Mouse (Mus musculus): ENCODE measurements at regions not wholly inside any gene's neighbourhood (a gene's known extent, or its start where the extent isn't known, plus 50 kb on each side); places are given as distances from the start of the nearest gene placed in this dataset.
A peak's percentile ranks its signal among the peaks of the same experiment; 100 is the strongest.

DNA sequence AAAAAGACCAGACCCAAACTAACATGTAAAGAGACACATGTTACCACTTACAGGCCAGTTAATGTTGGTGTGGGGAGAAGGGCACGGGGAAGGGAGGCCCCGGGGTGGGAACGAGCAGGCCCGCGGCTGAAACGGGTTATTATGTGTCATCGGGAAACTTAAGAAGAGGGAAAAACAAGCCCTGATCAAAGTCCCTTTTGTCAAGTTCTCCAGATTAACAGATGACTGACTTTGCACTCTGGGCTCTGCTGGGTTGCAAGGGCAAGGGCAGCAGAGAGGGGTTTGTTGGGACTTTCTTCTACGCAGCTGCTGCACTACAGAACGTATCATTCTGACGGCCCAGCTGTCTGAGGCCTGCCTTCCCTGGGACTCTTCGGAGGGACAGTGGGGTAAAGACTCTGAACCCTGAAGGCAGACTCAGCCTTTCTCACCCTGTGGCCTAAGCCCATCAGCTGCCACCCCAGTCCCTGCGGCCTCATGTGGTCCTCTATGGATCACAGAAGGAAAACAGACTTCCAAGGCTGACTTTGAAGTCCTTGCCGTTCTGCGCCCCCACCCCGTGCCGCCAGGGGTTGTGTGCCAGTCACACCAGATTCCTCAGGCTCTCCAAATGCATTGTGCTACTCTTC is 240.7 kb downstream of the Rplp1 start:
- no peak for DNase-seq (ENCODE audit: low spot score)

DNA sequence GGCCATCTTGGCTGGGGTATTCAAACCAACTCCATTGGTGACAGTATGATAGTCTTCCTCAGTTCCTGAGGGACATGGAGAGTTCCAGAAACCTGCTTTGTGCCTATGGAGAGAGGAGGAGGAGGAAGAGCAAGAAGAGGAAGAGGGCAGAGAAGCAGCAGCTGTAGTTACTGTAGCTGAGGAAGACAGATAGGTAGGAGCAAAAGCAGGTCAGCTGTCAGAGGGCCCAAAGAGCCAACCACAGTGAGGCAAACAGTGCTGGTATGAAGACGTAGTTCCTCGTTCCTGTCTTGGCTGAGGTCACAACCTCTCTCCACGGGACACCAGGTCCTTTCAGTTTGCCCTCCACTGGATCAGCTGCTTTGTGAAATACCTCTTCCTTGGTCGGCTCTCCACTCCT is 243.4 kb downstream of the Rplp1 start:
- DNase-seq (ENCODE audit: low spot score): peak; percentile 34

DNA sequence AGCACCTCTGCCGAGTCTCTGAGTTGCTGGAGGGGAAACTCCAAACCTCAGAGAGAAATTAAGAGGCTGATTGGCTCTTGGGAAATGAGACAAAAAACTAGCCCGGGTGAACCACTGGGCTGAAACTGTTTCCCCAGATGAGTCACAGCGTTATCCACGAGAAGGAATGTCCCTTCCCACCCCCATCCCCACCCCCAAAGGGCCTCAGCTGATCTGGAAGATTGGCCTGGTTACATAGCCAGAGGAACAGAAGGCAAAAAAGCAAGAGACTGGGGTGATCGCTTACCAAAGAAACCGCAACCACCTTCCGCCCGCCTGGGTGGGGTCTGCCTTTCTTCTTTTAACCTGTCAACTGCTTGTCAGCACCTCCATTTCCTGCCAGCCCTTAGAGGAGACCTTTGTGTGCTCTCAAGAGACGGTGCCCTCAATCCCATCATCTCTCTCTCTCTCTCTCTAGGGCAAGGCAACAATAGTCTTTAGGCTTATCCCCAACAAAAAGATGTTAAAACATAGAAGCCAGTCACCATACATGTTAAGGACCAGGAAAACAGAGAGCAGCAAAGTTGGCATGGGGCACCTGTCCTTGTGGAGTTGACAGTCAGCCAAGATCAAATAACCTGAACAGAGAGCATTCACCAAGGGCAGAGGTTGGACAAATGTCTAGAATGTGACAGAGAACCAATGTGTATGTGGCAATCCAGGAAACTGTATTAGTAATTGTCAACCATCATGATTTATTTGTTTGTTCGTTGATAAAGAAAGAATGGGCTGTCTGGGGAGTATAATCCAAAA is 244.4 kb downstream of the Rplp1 start:
- peak; percentile 91 for DNase-seq (ENCODE audit: low spot score)

DNA sequence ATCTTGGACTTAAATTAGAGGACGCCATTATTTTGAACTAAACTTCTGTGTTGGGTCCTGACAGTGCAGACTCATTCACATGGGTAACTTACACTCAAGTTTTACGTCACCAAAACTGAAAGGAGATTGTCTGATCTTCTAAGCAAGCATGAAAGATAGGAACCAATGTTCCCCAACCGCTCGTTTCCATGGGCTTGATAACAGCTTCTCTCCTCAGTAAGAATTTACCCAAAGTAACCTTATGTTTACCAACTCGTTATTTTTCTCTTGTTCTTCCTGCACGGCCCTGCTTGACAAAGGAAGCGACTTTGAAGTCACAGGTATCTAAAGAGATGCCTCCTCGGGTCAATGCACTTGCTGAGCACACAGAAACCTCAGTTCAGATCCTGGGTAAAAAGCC is 245.6 kb downstream of the Rplp1 start:
- peak; percentile 62 for DNase-seq (ENCODE audit: low spot score)

DNA sequence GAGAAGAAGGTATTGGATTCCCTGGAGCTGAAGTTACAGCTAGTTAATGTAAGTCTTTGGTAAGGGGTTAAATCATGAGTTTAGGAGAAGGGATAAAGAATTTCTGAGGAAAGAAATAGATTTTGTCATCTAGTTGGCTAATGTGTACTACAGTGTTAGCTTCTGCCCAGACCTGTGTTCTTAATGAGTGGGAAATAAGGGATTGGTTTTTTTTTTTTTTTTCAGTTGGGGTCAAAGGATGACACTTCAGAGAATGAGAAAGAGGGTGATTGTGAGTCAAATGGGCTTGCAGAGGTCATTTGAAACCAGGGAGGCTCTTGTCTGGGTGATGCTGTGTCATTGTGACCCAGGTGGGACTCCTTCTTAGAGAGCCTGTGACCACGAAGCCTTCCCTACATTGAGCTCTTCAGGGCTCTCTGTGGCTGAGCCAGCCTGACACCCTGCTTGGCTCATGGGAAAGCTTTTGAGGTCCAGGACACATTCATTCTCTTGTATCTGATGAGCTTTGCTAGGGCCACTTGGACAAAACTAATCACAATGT is 246.1 kb downstream of the Rplp1 start:
- no peak for DNase-seq (ENCODE audit: low spot score)

DNA sequence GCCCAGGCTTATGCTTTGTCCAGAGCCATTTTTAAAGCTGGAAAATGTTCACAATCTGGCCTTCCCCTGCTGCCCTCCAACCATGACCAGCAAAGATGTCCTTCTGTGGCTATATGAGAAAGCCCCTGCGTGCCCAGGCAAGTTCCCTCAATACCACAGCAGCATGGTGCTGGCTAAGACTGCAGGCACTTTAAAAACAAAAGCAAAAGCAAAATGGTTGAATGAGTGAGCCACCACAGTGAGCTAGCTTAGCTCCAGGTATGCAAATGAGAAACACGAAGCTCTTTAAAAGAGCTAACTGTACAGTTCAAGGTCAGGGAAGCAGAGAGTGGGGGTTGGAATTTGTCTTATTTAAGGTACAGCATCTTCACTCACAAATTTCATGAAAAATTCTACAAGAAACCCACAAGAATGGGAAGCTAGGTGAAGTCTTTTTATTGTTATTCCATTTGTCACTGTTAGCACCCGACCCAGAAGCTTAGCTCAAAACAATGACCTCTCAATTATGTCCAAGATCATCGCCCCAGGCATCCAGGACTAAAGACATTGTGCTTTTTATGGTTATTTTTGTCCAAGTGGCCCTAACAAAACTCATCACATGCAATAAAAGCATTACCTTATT is 246.8 kb downstream of the Rplp1 start:
- peak; percentile 37 for DNase-seq (ENCODE audit: low spot score)

DNA sequence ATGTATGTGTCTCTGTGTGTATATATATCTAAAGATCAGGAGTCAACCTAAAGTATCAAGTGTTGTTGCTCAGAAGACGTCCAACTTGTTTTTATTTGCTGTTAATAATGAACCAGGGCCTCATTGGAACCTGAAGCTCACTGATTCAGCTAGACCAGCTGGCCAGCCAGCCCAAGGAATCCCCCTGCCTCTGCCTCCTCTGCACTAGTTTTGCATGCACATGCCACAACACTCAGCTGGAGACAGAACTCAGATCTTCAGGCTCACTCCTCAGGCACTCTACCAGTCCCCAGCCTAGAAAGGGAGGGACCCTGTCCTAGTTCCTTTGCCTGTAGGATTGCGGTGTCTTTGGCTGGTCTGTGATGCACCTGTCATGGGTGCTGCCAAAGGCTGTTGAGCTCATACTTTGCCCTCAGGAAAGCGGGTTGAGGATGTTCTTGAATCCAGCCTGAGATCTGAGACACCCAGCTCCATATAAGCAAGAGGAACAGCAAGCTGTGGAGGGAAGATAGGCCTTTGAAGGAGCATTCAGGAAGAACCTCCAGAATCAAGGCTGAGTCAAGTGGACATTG is 247.5 kb downstream of the Rplp1 start:
- DNase-seq (ENCODE audit: low spot score): no peak

DNA sequence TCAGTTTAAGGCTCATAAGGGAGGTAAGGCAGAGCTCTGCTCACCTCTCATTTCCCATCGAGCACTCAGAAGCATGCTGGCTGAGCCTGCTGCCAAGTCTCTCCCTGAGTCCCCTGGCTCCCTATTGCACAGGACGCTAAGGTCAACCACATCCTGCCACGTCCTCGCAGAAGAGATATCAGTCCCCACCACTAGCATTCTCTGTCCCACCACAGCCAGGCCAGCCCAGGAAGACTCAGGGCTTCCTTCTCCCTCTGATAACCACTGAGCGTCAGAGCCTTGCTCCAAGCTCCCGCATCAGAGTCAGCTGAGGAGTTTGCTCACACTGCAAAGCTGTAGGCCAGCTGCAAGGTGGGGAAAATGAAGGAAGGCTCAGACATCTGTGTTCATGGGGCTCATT is 248.2 kb downstream of the Rplp1 start:
- peak; percentile 83 for DNase-seq (ENCODE audit: low spot score)

DNA sequence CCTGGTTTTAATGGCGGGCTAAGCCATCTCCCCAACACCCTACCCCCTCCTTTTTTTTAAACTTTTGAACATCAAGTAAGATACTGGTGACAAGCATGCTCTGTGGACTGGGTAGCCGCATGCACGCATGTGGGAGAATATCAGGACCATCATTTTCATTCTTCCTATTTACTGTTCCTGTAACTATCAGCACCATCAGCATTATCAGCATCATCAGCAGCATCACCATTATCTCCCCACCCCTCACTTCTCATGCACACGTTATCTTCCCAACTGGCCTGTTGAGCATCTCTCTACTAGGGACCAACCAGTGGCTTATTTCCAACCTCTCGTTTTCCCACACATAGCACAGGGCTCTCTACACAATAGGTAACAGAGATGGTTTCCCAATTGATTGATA is 249.1 kb downstream of the Rplp1 start:
- no peak for DNase-seq (ENCODE audit: low spot score)

DNA sequence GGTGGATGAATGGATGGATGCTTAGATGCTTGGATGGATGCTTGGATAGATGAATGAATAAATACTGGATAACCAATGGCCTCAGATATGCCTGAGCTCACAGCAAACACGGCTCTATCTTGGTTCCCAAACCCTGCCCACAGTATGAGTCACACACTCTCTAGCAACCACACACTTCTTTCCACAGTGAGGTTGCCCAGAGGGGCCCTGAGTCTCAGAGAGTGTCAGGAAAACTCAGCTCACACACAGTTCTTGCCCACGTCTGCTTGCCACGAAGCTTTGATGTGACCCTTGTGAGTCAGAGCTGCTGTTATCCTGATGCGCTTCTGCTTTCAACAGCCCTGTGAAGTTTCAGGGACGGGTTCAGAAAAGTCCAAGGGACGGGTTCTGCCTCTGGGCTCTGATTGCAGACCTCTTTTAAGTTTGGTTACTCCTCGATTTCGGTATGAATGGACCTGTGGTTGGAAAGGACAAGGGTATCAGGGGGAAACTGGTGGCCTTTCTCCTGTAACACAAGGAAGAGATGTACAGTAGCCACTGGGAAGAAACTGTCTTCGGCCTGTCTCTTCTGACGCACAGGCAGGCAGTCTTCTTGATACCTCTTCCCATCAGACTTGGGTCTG is 250.2 kb downstream of the Rplp1 start:
- DNase-seq (ENCODE audit: low spot score): peak; percentile 52

DNA sequence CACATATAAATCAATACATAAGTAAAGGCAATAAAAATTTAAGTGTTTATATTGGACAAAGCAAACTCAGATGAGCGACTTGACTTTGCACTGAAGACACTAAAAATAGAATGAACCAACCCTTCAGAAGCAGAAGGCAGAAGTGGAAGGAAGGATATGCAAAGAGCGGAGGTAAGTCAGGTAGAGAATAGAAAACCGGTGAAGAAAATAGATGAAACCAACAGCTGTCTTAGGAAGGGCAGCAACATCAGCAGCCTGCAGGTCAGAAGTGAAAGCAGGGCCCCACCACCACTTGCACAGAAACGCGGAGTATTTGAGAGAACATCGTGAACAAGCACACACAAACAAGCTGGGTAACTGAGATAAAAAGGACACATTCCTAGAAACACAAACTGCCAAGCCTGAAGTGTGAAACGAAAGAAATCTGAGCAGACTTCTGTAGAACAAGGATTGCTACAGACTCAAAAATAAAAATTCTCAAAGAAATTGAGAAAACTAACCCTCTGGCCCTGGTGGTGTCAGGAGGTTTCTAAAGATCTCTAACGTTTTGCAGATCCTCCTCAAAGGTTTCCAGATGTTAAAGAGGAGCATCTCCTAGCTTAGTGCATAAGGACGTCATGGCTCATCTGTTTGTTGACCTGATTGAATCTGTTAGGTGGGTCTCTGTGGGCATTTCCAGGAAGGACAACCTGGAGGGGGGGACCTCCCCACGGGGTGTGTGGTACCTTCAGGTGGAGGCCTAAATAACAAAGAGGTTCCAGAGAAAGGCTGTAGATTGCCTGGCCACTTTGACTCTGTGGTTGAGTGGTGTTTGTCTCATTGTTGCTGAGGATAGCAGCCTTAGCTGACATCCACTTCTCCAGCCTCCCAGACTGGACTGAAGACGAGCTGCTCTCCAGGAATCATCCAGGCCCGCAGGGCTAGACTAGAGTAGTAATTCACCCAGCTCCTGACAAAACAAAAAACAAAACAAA is 252.0 kb downstream of the Rplp1 start:
- no peak for DNase-seq (ENCODE audit: low spot score)

DNA sequence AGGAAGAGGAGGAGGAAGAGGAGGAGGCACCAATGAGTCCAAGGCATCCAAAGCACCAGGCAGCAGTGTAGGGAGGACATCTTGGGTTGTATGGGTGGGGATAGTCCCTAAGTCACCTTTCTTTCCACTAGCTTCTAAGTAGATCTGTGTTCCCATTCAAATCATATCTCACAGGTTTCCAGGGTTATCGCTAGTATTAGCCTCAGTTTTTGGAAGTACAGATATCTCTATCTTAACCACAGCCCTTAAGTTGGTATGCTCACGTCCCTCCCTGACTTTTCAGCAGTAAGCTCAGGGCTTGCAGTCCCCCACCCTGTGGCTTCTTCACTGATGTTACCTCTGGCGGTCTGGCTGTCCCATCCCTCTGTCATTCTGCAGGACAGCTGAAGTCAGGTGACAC is 254.2 kb downstream of the Rplp1 start:
- DNase-seq (ENCODE audit: low spot score): no peak

DNA sequence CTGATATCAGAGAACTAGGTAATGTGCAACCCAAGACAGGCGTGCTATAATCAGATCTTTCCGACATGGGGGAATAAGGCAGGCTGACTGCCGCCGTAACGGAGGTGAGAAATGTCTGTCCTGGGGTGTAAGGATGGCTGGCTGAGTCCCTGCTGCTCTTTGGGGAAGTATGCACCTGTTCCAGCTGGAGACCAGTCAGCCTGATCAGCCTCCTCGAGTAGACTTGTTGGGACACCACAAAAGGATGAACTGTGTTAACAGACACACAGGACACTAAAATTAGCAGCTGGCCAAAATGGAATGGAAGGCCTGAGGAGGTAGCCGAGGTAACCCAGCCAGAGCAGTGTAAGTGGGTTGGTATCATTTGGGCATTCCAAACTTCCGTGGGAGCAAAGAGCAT is 256.3 kb downstream of the Rplp1 start:
- no peak for DNase-seq (ENCODE audit: low spot score)

DNA sequence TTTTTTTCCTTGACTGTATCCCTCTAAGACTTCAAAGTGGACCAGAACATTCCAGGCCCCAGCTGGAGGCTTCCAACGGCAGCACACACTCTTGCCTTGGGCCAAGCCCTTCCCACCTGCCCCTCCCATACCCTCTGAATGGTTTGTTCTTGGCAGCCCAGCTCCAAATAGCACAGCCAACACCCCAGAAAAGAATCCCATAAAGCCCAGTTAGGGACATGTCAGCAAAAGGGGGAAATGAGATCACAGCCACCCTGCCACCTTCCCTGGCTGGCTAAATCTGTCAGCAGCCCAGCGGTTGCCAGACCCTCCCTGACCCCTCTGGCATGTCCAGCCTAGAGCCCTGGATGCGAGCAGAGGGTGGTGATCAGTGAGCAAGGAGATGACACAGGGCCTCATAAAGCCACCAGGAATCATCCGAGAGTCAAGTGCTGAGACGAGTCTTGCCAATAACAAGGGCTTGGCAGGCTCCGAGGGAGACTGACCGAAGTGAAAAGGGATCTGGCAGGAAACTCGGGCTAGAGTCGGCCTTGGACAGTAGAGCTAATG is 258.8 kb downstream of the Rplp1 start:
- no peak for DNase-seq (ENCODE audit: low spot score)

DNA sequence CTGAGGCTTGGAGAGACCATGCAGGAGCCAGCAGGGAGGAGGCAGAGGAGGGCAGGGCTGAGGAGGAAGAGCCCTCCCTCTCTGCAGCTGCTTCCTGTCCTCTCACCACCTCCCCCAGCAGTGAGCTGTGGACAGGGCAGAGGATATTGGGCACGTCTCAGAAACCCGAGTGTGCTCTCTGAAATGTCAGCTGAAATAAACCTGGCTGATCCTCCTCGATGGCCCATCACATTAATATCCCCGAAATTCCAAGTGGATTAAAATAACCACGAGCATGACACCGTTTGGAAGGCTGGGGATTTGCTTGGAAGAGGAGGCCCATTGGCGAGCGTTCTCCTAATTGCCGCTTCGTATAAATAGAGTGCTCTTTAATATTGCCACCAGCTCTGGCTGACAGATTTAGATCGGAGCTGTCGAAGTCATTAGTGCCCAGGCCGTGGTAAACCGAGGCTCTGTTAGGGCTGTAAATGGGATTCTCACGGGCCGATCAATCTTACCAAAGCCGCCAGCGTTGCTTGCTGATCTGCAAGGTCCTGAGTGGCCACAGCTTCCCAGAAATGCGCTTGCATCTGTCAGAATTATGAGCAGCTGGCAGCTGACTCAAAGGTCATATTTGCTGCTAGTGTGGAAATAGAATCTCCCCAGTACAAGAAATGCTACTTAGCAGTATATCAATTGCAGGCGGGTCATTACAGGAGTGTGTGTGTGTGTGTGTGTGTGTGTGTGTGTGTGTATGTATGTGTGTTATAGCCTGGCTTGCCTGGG is 268.5 kb downstream of the Rplp1 start:
- DNase-seq (ENCODE audit: low spot score): no peak

DNA sequence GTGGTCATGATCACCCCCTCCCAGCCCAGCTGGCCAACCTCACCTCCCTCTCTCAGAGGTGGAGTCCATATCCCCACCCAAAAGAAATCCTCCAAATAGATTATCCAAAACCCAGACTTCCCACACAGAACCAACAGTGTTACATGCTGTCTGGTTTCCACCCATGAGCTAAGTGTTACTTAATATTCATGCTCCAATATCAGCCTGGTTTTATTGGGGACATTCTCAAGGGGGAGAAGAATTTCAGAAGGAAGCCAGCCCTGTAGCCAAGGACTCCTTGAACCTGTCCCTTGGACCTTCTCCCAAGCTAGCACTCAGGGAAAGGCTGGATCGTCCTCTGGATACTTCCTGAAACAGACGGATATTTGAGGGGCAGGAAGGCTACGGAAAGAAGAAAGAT is 268.6 kb downstream of the Tle3 start:
- DNase-seq (ENCODE audit: low spot score): no peak

DNA sequence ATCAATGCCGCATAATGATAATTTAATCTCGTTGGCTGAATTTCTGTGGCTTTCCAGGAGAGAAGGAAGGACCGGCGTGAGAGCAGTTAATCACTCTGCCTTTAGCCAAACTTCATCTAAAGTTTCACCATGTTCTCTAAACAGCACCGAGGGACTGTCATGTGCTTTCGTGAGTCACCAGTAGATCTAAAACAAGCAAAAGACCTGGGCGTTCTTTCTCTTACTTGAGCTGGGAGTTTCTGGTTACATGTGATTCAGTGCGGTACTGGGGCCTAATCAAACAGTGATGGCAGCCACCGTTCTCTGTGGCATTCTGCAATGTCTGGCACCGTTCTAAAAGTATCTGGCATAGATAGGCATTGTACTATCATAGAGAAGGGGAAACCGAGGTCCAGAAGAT is 266.7 kb downstream of the Tle3 start:
- DNase-seq (ENCODE audit: low spot score): no peak

DNA sequence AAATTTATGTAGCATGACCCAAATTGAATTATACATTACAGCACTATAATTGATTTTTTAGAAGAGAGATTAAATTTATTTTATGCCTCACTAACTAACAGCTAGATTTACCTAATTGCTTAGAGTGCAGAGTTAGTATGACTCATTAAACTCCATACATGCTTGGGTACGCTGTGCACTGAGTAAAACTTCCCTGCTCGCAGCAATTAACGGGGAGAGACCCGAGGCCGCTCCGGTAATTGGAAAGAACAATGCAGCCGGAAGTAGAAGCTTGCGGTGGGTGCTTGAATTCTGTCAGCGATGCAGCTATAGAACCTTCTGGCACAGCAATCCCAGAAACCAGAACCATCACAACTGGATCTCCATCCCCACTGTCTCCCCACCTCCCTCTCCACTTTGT is 261.8 kb downstream of the Tle3 start:
- no peak for DNase-seq (ENCODE audit: low spot score)

DNA sequence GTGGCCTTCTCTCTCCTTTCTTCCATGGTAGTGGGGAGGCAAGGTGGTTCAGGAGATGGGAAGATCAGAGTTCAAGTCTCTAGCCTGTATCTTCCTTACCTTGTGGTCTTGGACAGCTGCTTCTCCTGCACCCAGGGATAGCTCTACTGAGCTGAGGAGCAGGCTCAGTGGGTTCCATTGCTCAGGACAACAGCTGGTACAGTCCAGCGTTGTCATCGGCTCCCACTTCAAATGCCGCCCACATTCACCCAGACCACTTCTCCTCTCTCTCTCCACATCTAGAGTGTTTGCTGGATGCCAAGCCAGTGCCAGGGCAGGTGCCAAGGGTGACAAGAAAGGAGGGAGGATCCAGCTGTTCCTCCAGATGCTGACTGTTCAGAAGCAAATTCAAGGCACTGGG is 260.4 kb downstream of the Tle3 start:
- DNase-seq (ENCODE audit: low spot score): no peak

DNA sequence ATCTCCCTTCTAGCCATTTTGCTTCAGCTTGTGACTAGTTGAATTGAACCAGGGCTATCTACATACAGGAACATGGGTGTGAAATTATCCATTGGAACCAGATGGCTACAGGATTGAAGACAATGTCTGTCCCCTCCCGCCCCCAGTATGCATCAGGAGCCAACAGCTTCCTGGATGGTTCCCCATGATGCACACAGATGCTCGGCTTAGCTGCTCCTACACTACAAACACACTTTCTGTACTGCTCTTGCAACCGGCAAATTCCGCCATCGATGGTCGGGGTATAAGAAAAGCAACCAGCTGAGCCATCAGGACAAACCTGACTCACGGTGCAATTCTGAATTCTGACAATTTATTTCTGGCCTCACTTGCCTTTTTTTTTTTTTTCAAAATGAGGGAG is 258.9 kb downstream of the Tle3 start:
- DNase-seq (ENCODE audit: low spot score): no peak
